Mouse (Mus musculus): ENCODE measurements at regions not wholly inside any gene's neighbourhood (a gene's known extent, or its start where the extent isn't known, plus 50 kb on each side); places are given as distances from the start of the nearest gene placed in this dataset.
"Not testable (repeated sequence)": the region's sequence is repeated elsewhere in the genome, so short reads cannot be mapped to it uniquely, and the experiment has no call there.

- DNase-seq (ENCODE audit: low spot score): no peak
Observed at GRCm38 (mm10) chr13:7007091-7007490, 358.5 kb upstream of the Pfkp start.

DNA sequence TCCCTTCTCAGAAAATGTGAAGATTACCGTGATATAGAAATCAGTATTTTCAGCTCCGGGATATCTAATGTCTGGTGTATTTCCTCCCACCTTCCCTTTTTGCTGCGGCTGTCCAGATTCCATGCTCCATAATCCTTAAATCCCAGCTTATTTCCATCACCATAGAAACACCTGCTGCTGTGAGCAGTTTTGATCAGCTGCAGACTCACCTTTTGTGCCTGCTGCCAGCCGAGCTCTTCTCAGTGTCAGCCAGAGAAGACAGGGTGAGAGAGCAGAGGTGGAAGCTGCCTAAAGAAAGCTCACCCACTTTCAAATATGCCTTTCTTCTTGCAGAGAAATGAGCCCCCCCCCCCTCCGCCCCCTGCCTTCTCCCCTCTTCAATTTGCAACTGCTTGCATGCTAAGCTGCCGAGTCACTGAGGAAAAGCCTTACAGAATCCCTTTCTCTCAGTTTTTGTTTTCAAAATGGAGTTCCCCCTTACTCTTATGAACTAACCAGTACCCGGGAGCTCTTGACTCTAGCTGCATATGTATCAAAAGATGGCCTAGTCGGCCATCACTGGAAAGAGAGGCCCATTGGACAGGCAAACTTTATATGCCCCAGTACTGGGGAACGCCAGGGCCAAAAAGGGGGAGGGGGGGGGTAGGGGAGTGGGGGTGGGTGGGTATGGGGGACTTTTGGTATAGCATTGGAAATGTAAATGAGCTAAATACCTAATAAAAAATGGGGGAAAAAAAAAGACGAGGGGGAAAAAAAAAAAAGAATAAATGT lies 350.1 kb upstream of the Pfkp start:
- not testable (repeated sequence) for DNase-seq (ENCODE audit: low spot score)

DNA sequence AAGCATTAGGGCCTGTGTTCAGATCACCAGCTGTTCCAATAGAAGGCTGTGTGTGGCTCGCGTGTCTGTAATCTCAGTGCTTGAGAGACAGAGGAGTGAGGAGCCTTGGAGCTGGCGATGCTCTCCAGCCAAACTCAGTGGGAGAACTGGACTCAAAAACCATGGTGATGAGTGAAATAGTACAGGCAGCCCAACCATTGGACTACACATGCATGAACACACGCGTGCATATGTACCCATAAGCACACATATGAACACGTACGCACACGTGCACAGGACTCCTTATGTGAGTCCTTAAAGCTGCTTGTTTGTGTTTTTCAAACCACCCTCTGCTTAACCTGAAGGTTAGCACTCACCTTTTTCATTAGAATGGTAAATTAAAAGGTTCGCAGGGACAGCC lies 349.5 kb upstream of the Pfkp start:
- DNase-seq (ENCODE audit: low spot score): no peak

DNA sequence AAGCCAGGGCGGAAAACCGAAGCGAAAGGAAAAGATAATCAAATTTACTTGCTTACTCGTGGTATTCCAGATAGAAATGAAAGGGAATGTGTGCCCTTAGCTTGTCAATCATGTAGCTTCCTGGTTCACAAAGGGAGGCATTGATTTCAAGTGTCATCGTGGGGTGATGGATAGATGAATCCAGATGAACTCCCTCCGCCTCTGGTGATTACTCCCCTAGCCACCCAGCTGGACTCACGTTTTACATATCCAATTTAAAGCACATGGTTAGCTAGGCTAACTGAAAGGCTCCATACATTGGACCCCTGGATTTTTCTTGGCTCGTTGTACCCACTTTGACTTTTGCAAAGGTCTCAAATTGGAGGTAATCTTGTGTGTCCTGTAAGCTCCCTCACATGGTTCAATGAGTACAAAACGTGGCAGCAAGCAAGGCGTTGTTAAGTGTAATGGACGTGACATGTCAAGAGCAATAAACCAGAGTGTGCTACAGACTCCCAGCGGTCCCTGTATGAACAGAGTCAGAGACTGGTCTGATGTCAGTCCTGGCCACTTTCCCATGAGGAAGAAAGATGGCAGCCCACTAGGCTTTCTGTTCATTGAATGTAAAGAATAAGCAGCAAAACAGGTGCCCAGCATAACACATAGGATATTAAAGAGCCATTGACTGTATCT lies 343.9 kb upstream of the Pfkp start:
- no peak for DNase-seq (ENCODE audit: low spot score)

- no peak for DNase-seq (ENCODE audit: low spot score)
Observed at GRCm38 (mm10) chr13:6991714-6992113, 343.1 kb upstream of the Pfkp start.

DNA sequence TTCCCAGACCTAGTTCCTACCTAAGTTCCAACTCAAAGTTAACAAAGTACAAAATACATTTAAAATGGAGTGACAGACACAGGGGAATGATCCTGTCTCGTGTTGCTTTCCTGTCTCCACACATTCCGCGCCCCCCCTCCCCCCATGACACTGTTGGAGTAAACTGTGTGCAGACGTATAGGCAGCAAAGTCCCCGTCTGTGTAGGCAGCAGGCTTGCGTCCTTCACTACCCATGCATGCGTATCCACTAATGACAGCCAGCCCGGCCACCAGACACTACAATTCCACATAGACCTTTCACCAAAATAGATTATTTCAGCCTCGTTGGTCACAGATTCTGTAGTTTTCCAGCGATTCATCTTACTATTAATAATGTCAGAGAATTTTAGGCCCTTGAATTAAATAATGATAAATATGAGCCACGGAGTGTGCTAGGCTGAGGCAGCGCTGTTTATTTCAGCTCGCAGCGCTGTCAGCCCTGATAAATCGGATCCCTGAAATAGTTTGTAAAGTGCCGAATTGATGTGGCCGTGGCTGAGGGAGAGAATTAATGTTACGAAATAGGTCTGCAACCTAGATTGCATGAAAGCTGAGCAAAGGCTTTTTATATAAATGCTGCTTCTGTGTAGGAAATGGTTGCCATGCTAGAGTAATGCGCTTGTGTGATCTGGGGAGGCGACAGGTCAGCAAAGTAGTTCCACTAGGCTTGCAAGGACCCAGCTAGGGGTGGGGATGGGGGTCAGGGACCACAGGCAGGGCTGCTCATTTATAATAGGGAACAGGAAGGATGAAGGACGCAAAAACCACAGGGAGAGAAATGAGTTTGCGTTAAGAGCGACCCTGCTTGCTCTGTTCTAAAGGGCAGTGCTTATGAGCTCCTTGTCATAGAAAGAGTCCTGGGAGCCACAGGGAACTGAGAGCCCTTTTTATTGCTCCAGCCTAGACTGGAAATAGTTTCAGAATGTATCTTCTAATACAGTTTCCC lies 336.7 kb upstream of the Pfkp start:
- DNase-seq (ENCODE audit: low spot score): no peak

DNA sequence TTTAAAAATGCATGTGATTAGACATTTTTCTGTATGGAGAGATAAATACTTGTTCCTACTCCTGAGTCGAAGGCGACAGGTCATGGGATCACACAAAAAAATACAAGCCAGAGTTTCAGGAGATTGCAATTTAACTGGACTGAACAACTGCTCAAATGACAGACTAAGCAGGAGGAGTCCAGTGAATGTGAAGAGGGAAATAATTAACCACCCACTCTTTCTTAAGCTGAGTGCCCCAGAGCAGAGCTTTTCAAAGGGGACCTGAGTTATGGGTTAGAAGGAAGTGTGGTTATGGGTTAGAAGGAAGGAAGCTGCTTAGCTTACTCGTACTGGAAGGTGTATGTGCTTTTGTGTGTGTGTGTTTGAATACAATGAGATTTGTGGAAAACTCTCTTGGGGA lies 307.1 kb upstream of the Pfkp start:
- no peak for DNase-seq (ENCODE audit: low spot score)

- no peak for DNase-seq (ENCODE audit: low spot score)
Observed at GRCm38 (mm10) chr13:6924136-6924535, 275.6 kb upstream of the Pfkp start.

DNA sequence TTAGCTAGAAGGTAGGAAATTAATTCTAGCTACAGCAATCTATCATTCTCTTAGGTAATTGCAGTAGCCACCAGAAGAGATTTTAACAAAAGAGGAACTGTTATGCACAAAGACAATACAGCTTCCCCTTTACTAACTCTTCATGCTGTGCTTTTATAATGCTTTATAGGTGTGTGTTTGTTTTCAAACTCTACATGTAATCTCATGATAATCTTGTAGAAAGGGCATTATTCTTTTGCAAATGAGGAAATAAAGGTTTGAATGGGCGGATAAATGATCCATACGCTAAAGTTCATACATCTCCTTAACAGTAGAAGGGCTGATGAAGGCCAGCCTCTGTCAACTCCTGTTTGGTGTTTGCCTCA lies 273.8 kb upstream of the Pfkp start:
- no peak for DNase-seq (ENCODE audit: low spot score)

DNA sequence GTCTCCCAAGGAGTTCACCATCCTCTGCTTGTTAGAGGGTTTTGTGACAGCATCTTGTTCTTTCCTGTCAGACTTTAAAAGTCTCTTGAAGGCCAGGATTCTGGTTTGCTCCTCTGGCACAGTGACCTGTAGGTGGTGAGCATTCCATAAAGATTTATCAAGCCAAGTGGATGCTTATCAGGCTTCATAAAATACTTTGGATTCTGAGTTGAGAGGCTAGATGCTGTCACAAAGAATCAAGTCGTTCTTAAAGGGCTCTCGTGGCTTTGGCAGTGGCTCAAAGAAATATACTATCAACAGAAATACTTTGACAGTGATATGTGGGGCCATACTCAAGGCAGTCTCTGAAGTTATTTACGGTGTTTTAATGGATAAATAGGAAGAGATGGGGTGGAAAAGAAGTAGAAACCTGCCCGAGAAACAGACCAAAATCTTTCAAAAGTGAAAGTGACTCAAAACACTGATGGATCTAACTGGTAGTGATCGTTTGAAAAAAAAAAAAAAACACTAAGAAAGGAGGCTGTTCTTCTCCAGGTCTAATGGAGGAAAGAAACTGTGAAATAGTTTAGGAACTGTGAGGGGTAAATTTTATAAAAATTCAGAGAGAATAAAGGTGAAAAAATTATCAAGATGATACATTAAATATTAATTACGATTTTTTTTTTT lies 273.2 kb upstream of the Pfkp start:
- no peak for DNase-seq (ENCODE audit: low spot score)

GRCm38 (mm10) chr13:6906000-6906399 lies 257.4 kb upstream of the Pfkp start:
- DNase-seq (ENCODE audit: low spot score): no peak

DNA sequence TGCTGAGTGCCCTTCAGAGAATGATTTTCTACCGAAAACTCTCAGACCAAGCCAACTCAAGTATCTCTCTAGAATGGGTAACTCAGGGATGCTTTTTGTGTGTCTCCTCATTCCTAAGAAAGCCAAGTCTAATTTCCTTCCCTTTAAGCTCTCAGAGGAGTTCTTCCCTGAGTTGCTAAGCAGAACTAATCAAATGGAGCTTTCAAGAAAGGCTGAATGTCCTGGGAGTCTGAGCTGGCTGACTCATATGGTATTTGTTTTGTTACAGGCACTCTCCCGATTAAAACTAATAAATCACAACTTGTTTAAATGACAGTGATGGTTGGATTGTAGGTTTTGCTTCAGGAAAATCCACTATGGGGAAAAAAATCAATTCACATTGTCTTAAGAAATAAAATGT lies 253.1 kb upstream of the Pfkp start:
- no peak for DNase-seq (ENCODE audit: low spot score)

- no peak for DNase-seq (ENCODE audit: low spot score)
Observed at GRCm38 (mm10) chr13:6897666-6898065, 249.1 kb upstream of the Pfkp start.

DNA sequence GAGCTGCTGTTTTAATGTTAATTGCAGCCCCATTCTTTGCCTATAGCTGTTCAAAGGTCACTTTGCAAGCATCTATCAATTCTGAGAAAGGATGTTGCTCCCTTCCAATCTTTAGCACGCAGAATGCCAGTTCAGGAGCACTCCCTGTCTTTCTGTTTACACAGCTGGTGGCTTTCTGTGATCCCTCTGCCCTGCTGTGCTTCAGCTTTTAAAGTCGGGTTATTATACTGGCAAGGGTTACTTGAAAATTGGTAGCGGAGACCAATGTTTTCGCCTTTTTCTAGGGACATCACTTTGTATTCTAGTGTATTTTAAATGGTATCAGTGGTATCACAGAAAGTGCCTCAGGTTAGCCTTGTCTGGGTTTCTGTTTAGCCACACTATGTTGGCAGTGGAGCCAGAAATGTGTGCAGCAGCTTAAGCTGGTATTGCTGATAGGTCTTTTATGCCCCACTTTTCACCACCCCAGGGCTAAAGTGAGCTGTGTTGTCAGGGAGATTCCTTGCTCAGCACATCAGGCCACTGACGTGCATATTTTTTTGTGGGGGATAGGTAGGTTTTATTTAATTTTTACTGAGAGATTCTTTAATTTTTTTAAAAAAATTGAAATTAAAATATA lies 243.0 kb upstream of the Pfkp start:
- DNase-seq (ENCODE audit: low spot score): no peak

DNA sequence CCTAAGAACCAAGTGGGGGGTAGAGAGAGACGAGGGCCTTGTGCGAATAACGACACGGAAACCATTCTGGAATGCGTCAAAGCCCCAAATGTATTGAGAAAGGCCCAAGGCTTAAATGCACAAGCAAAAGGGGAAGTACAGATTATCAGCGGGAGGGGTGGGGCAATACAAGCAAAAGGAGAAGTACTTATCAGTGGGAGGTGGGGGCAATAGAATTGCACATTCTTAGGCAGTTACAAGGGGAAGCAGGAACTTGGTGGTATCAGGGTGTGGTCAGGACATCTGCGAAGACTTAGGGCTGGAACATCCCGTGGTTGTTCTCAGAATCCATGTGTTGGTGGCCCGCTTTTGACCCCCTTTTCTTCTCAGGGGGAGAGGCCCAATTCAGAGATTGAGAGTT lies 240.9 kb upstream of the Pfkp start:
- not testable (repeated sequence) for DNase-seq (ENCODE audit: low spot score)

DNA sequence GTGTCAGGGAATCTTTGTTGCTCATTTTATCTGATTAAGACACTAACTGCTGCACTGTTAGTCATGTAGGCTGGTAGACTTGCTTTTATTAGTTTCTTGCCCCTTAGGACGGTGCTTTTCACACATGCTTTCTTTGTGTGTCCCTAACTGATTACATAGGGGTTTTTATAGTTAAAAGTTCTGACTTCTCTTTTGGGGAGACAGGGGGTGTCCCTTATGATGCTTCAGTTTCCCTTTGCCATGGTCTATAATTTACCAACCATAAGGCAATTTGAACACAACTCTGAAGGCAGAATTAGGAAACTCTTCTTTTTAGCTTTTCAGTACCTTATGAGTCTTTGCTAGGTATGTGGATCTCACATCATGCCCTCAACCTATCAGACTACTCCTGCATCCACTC lies 239.8 kb upstream of the Pfkp start:
- no peak for DNase-seq (ENCODE audit: low spot score)

DNA sequence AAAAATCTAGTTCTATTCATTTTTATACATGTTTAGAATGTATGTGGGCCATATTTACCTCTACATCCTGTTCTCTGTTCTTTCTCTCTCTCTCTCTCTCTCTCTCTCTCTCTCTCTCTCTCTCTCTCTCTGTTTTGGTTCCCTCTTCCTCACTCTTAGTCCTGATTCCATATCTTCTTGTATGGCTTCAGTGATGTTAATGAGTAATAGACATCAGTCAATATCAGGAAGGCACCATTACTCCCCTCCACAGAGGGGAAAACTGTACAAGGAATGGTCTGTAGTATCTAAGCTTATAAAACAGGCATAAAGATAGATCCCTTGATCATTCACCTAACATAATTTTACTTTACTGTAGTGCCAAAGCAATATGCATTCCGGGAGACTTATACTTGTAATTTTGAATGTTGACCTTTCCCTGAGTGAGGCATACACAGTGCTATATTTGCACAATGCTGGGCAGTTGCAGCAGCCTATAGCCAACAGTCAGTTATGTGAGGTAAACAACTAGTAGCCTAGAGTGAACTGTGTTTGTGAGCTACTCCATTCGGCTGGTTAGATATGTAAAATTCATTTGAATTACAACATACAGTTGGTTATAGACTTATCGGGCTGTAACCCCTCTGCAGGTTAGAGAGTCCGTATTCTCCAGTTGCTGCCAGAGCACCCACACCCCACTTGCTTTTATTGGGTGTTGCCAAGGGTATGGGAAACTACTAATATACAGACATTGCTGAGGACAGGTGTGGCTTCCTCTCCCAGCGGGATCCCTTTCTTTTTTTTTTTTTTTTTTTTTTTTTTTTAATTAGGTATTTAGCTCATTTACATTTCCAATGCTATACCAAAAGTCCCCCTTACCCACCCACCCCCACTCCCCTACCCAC lies 228.7 kb upstream of the Pfkp start:
- DNase-seq (ENCODE audit: low spot score): no peak

- DNase-seq (ENCODE audit: low spot score): peak; percentile 43
Observed at GRCm38 (mm10) chr13:6862186-6862585, 213.6 kb upstream of the Pfkp start.

GRCm38 (mm10) chr13:6859551-6859950 lies 211.0 kb upstream of the Pfkp start:
- DNase-seq (ENCODE audit: low spot score): no peak
